Mouse (Mus musculus) testis, adult 2 months (tissue): ENCODE data around the gene Tac2.

Experiments used
- CTCF ChIP-seq: fragments of 200-500 bp; IDR thresholded peaks from 2 replicates; pipeline ENCODE4 v1.5.1; 2012; ENCODE audit warnings: low read depth, mild to moderate bottlenecking, inconsistent platforms, low read length, moderate library complexity; ENCODE audit not compliant: control insufficient read depth, insufficient read depth, insufficient replicate concordance
- POLR2A ChIP-seq: fragments of 200-500 bp; IDR thresholded peaks from 2 replicates; pipeline ENCODE4 v1.6.1; 2012; ENCODE audit warnings: low read depth, mild to moderate bottlenecking, inconsistent platforms, low read length, moderate library complexity; ENCODE audit not compliant: control insufficient read depth

DNA sequence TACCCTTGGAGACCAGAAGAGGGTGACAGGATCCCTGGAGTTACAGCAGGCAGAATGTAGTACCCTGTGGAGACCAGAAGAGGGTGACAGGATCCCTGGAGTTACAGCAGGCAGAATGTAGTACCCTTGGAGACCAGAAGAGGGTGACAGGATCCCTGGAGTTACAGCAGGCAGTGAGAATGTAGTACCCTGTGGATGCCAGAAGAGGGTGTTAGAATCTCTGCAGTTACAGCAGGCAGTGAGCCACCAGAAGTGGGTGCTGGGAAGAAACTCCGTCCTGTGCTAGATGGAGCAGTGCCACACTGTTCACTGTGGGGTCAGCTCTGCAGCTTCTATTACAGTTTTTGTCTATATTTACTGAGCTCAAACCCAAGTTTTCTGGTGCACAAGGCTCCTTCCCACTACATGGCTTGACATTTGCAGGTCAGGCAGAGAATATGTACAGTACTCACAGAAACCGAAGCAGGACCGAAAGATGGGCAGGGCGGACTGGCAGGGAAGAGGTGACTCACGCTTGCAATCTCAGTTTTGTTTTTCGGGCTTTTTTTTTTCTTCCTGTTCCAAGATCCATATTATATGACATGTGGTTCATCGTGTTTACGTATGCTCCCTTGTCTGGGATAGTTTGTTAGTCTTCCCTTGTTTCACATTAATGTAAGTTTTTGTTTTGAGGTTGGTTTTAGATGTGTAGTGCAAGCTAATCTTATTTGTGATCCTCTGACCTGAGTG, 49.3 kb upstream of the Tac2 start:
- TF ChIP-seq POLR2A (no peak), CTCF (peak; percentile 68; the same call in 1 of the 2 replicates)
